Mouse (Mus musculus): ENCODE results near the gene Fhad1. TPM values are rescaled to one million over a fixed set of nuclear protein-coding genes. Genes with fewer than 3 reads are reported as not detected.

The Fhad1 gene
- polyA plus RNA-seq (2016; fragmentation: Nextera tagmentation; extraction: Ambion mirVana): 0.61 and 0.96 TPM in 2 replicates

DNA sequence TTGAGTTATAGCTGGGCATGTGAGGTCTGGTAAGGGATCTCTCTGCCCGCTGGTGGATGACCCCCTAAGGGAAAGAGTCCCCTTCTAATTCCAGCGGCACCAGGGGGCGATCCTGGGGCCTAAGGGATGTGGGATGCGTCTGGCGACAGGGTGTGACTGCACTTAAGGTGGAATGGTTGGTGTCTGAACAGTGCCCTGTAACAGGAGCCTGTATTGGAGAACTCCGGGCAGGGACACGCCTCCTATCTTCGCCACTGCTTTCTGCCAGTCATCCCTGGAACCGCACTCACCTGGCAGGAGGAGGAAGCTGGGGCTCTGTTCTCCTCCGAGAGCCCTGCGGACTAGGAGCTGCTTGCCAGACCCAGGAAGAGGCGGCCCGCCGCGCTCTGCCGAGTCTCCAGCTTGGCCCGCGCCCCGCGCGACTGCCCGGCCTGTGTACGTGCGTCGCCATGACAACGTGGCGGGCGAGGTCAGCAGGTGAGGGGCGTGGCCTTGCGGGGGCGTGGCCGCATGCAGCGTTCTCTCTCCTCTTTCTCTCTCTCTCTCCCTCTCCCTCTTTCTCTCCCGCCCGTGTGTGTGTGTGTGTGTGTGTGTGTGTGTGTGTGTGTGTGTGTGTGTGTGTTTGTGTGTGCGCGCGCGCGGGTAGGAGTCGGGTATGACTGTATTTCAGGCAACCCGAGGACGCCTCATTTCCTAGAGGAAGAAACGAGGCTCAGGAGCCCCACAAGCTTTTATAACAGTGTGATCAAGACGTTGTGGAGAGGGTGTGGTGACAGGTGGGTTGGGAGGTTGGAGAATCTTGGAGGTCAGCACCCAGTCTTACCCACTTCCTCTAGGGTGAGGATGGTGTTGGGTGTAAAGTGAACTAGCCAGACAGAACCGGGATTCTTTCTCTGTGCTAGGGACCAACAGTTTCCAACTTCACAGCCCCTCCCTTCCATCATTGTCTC, at the start of gene Fhad1:
Gene Fhad1 (minus strand): TSS at position 424 of the 950 bp plus-strand sequence.
- Histone ChIP-seq H3K27ac (no peak within 1 kb of the TSS), H3K9ac (peak within 1 kb of the TSS; percentile 34), H3K9me3 (replicated peaks) (no peaks in the 10 kb centered on the region), H3K36me3 (no peaks in the 10 kb centered on the region), H3K27me3 (replicated peaks) (peaks cover 89% of the 10 kb centered on the region), H3K4me1 (peaks cover 46% of the 10 kb centered on the region), H3K4me3 (peak within 1 kb of the TSS; percentile 48), H3K4me2 (peak within 1 kb of the TSS; percentile 74)
- 3% methylated on average over 44 of the region's 46 CpGs for WGBS (ENCODE audit: insufficient replicate concordance)
- ATAC-seq: peak; percentile 58

DNA sequence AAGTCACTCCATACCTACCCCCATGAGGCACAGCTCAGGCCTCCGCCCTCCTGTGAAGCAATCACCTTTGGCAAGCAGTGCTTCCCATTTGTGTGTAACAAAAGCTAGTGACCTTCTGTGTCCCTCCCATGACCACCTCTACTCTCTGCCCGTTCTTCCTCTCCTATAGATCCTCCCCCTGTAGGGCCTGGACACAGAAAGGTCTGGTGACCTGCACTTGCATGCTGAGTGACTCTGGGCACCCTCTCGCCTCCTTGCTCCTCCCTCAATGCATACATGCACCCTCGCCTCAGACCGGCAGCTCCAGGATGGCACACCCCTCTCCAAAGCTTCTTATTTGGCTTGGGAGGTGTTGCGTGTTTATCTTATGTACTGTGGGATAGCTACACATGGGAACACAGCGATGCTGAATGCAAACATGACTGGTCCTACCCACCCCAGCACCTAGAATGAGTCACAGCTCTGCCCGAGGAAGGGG, 48.2 kb upstream of the Fhad1 start:
- Histone ChIP-seq H3K9me3 (replicated peaks) (no peaks in the 10 kb centered on the region), H3K4me3 (no peak overlapping the region), H3K4me1 (peaks cover 44% of the 10 kb centered on the region), H3K27ac (no peak overlapping the region; the same call in 1 of the 2 replicates), H3K27me3 (replicated peaks) (peaks cover 33% of the 10 kb centered on the region), H3K9ac (no peak overlapping the region), H3K4me2 (no peak overlapping the region), H3K36me3 (peaks cover 3% of the 10 kb centered on the region; the same call in 1 of the 2 replicates)
- 68% methylated on average over 8 of the region's 8 CpGs for WGBS (ENCODE audit: insufficient replicate concordance)
- peak; percentile 64 for ATAC-seq

DNA sequence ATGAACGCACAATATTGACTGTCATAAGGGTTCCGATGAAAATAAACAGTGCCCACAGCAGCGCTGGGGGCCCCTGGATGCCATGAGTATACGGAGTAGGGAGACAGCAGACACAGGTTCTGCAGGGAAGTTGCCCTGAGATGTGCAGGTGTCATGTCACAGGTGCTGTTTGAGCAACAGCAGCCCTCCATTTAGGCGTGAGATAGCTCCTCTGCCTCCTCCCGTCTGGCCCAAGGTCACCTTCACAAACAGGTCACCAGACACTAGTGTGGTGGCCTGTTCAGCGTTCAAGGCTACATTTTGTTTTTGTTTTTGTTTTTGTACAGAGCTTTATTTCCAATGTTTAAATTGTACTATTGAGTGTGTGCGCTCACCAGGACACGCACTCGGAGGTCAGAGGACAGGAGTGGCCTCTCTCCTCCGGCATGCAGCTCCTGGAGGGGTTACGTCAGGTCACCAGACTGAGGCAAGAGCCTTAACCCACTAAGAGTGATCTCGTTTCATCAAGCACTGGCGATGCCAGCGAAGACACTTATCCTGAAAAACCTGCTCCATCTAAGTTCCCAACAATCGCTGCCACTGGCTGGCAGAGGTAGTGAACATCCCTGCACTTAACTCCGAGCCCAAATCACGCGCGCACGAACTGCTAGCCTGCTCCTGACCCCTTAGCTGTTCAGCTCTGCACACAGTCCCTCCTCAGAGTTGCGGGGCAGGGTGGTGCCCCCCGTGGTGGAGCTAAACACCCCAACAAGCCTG, 46.8 kb upstream of the Fhad1 start:
- H3K27ac ChIP-seq: no peak overlapping the region

DNA sequence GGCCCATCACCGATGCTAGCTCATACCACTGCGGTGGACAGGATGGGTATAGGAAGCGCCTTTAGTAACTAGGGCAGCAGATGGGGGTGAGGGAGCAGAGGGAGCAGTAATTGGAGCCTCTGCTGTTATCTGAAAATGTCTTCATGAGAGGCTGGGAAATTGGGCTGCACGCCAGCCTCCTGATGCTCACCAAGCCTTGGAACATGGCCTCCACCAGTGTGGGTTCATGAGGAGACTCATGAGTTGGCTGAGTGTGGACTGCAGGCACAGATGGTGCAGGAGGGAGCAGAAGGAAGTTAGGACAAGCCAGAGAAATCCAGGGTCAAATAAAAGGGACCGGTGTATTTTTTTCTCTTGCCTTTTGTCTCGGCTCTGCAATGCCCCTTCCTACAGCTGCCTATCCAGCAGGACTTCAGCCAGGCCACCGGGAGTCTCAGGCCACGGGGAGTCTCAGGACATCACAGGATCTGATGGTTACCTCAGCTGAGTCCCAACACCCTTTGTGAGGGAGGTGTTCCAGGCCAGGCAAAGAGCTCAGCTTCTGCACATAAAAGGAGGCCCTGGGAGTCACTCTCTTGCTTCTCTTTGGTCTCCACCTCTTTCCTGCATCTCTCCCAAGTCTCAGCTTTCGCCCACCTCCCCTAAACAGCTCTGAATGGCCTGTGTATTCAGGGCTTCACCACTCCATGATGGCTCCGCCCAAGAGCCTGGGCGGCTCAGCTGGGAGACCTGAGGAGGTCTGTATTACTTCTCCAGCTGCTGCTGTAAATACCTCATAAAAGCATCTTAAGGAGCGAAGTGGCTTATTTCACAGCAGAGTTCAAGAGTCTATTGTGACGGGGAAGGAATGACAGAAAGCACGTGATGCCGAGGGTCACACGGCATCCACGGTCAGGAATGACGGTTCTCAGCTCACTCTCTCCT, 45.8 kb upstream of the Fhad1 start:
- WGBS (ENCODE audit: insufficient replicate concordance): 67% methylated on average over 18 of the region's 18 CpGs
- H3K9me3 ChIP-seq (replicated peaks): no peaks in the 10 kb centered on the region
- peaks cover 52% of the 10 kb centered on the region for H3K4me1 ChIP-seq
- no peak overlapping the region for H3K9ac ChIP-seq
- peaks cover 3% of the 10 kb centered on the region; the same call in 1 of the 2 replicates for H3K36me3 ChIP-seq
- no peak overlapping the region for H3K4me2 ChIP-seq
- peaks cover 18% of the 10 kb centered on the region for H3K27me3 ChIP-seq (replicated peaks)
- no peak overlapping the region for H3K4me3 ChIP-seq
- H3K27ac ChIP-seq: no peak overlapping the region
- ATAC-seq: no peak

More for the DNA sequence above, 46.8 kb upstream of the Fhad1 start:
- Histone ChIP-seq H3K4me2 (no peak overlapping the region), H3K9me3 (replicated peaks) (no peaks in the 10 kb centered on the region), H3K27me3 (replicated peaks) (peaks cover 19% of the 10 kb centered on the region), H3K9ac (no peak overlapping the region), H3K36me3 (peaks cover 3% of the 10 kb centered on the region; the same call in 1 of the 2 replicates), H3K4me1 (peaks cover 56% of the 10 kb centered on the region), H3K4me3 (no peak overlapping the region)
- 73% methylated on average over 23 of the region's 23 CpGs for WGBS (ENCODE audit: insufficient replicate concordance)
- no peak for ATAC-seq

DNA sequence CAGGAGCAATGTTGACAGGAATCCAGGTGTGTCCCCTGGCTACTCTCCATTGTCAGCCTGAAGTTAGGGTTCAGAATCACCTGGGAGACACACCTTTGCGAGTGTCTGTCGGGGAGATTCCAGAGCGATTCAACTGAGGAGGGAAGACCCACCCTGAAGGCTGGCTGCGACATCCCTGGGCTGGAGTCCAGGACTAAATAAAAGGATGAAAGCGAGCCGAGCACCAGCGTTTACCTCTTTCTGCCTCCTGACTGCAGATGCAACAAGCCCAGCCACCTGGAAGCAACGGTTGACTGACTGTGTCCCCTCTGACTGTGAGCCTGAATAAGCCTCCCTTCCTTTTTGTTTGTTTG, 44.9 kb upstream of the Fhad1 start:
- Histone ChIP-seq H3K27ac (no peak overlapping the region), H3K9ac (no peak overlapping the region), H3K4me2 (no peak overlapping the region), H3K4me1 (peaks cover 48% of the 10 kb centered on the region), H3K36me3 (peaks cover 3% of the 10 kb centered on the region; the same call in 1 of the 2 replicates), H3K4me3 (no peak overlapping the region), H3K27me3 (replicated peaks) (peaks cover 18% of the 10 kb centered on the region), H3K9me3 (replicated peaks) (no peaks in the 10 kb centered on the region)
- ATAC-seq: no peak
- 70% methylated on average over 8 of the region's 8 CpGs for WGBS (ENCODE audit: insufficient replicate concordance)

DNA sequence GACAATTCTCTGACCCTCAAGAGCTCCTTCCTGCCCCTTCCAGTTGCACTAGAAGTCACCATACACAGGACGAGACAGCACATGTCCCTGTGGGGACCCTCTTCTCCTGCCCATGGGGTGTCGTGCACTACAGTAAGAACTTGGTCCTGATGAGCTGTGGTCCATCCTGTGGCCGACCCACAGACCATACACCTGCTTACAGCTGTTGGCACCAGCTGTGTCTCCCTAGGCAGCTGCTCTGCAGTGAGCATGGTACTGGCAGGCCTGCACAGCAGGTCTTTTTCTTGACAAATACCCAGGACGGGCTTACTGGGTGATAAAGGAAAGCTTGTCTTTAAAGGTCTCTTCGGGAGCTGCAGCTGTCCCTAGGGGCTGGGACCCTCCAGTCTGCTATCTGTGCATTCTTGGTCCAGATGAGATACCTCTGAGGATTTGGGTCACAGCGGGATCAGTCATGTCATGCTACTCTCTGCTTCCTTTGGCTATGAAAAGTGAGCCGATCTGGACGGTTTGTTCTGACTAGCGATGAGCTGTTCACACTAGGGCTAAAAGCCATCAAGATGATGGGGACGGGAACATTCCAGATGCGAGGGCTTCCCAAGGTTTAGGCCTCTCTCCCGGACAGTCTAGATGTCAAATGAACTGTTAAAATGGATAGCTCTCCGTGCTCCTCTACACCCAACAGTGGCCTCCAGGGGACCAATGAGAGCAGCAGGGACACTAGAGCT, 44.4 kb upstream of the Fhad1 start:
- peaks cover 12% of the 10 kb centered on the region for H3K27me3 ChIP-seq (replicated peaks)
- H3K4me3 ChIP-seq: no peak overlapping the region
- H3K9ac ChIP-seq: no peak overlapping the region
- no peak overlapping the region for H3K4me2 ChIP-seq
- H3K4me1 ChIP-seq: peaks cover 48% of the 10 kb centered on the region
- no peaks in the 10 kb centered on the region for H3K9me3 ChIP-seq (replicated peaks)
- WGBS (ENCODE audit: insufficient replicate concordance): 68% methylated on average over 13 of the region's 13 CpGs
- H3K27ac ChIP-seq: no peak overlapping the region
- no peak for ATAC-seq
- H3K36me3 ChIP-seq: peaks cover 3% of the 10 kb centered on the region; the same call in 1 of the 2 replicates

DNA sequence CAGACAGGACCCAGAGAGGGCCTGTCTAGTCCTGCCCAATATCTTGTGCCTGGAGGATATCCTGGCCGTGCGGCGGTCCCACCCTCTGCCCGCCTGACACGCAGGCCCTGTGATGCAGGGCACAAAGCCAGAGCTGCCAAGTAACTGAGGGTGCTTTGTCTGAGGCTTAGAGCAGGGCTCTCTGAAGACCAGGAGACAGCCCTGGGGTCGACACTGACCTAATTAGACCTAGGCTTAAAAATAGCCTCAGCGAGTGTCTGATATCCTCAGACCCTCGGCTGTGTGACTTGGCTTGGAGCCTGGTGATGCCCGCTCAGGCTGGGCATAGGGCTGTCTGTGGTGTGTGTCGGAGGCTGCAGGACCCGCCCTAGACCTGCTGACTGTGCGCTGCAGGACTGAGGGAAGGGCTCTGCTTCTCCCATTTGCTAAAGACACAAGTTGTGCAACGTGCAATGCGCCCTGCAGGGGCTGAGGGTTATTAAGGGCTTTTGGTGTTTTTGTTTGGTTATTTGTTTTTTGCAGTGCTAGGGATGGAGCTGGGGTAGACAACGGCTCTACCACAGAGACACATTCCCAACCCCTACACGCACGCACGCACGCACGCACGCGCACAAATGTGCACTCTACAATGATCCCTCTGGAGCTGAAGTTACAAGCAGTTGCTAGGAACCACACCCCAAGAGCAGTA, 42.8 kb upstream of the Fhad1 start:
- Histone ChIP-seq H3K4me2 (no peak overlapping the region), H3K36me3 (peaks cover 3% of the 10 kb centered on the region; the same call in 1 of the 2 replicates), H3K4me3 (no peak overlapping the region), H3K9ac (no peak overlapping the region), H3K27ac (no peak overlapping the region), H3K4me1 (peaks cover 51% of the 10 kb centered on the region), H3K27me3 (replicated peaks) (no peaks in the 10 kb centered on the region; the same call in 1 of the 2 replicates), H3K9me3 (replicated peaks) (no peaks in the 10 kb centered on the region)
- WGBS (ENCODE audit: insufficient replicate concordance): 74% methylated on average over 22 of the region's 22 CpGs
- ATAC-seq: no peak

DNA sequence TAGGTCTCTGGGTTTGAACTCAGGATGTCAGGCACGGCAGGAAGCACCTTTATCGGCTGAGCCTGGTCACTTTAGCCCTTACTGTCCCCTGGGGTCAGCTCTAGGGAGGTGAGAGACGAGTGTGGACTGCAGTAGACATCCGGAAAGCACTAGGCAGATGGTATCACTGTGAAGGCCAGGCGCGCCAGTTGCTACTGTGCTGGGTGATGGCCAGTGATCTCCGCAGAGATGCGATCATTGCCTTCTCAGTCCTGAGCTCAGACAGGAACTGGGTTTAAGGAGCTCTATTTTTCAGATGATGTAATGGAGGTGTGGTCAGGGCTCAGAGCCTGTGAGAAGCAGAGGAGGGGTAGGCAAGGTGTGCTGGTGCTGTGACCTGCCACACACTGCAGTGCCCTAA, 40.7 kb upstream of the Fhad1 start:
- no peak overlapping the region for H3K4me3 ChIP-seq
- H3K4me2 ChIP-seq: no peak overlapping the region
- H3K36me3 ChIP-seq: peaks cover 3% of the 10 kb centered on the region; the same call in 1 of the 2 replicates
- H3K27ac ChIP-seq: no peak overlapping the region
- peaks cover 6% of the 10 kb centered on the region; the same call in 1 of the 2 replicates for H3K27me3 ChIP-seq (replicated peaks)
- no peak overlapping the region for H3K9ac ChIP-seq
- peaks cover 67% of the 10 kb centered on the region for H3K4me1 ChIP-seq
- no peaks in the 10 kb centered on the region for H3K9me3 ChIP-seq (replicated peaks)
- no peak for ATAC-seq
- WGBS (ENCODE audit: insufficient replicate concordance): 79% methylated on average over 8 of the region's 8 CpGs

DNA sequence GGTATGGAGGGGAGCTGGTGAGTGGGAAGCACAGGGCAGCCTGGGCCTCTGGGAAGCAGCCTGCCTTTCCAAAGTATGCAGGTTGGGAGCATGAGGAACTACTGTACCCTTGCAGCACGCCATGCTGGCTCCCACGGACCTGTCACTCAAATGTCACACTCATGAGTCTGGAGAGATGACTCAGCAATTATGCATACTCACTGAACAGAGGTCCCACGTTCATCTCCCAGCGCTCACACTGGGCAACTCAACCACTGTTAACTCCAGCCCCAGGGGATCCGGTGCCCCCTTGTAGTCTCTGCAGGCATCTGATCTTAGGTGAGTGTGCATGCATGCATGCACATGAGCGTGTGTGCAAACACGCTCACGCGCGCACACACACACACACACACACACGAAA, 39.7 kb upstream of the Fhad1 start:
- Histone ChIP-seq H3K4me1 (peaks cover 77% of the 10 kb centered on the region), H3K9me3 (replicated peaks) (no peaks in the 10 kb centered on the region), H3K27ac (no peak overlapping the region), H3K9ac (no peak overlapping the region), H3K36me3 (no peaks in the 10 kb centered on the region), H3K4me2 (no peak overlapping the region), H3K4me3 (no peak overlapping the region), H3K27me3 (replicated peaks) (peaks cover 6% of the 10 kb centered on the region; the same call in 1 of the 2 replicates)
- ATAC-seq: peak; percentile 2; the same call in 1 of the 2 replicates
- 63% methylated on average over 11 of the region's 11 CpGs for WGBS (ENCODE audit: insufficient replicate concordance)

Measured in liver, embryonic 12.5 days (tissue).